Mouse (Mus musculus) liver, embryonic 12.5 days (tissue): ENCODE measurements around the gene Agtpbp1. TPM values are rescaled to one million over a fixed set of nuclear protein-coding genes. Genes with fewer than 3 reads are reported as not detected.

Experiments used
- ATAC-seq: fragments of 200-750 bp; cut with Nextera tagmentation; 2 replicates; pipeline ENCODE4 v1.8.0; 2017; ENCODE audit warnings: moderate number of reproducible peaks, mild to moderate bottlenecking, moderate library complexity
- H3K27ac ChIP-seq: fragments of 300-500 bp; sonication (generic); 2 replicates; pipeline ENCODE4 v1.5.1; 2016; ENCODE audit warnings: mild to moderate bottlenecking
- H3K27me3 ChIP-seq: fragments of 300-500 bp; sonication (generic); replicated peaks from 2 replicates; pipeline ENCODE4 v1.6.1; 2016; ENCODE audit warnings: mild to moderate bottlenecking, moderate library complexity
- H3K36me3 ChIP-seq: fragments of 300-500 bp; sonication (generic); 2 replicates; pipeline ENCODE4 v1.6.1; 2016; ENCODE audit warnings: mild to moderate bottlenecking, moderate library complexity
- H3K4me1 ChIP-seq: fragments of 300-500 bp; sonication (generic); 2 replicates; pipeline ENCODE4 v1.6.1; 2016
- H3K4me2 ChIP-seq: fragments of 300-500 bp; sonication (generic); 2 replicates; pipeline ENCODE4 v1.6.1; 2016; ENCODE audit warnings: mild to moderate bottlenecking, moderate library complexity
- H3K4me3 ChIP-seq: fragments of 300-500 bp; sonication (generic); 2 replicates; pipeline ENCODE4 v1.5.1; 2016; ENCODE audit warnings: mild to moderate bottlenecking, moderate library complexity
- H3K9ac ChIP-seq: fragments of 300-500 bp; sonication (generic); 2 replicates; pipeline ENCODE4 v1.6.1; 2016; ENCODE audit warnings: mild to moderate bottlenecking, moderate library complexity
- H3K9me3 ChIP-seq: fragments of 300-500 bp; sonication (generic); replicated peaks from 2 replicates; pipeline ENCODE4 v1.6.1; 2016; ENCODE audit warnings: mild to moderate bottlenecking, moderate library complexity
- WGBS: fragments of 180-500 bp; shearing (Covaris S2); methylation state at CpG from one replicate; pipeline ENCODE4 v1.1.7; 2016; ENCODE audit not compliant: insufficient replicate concordance; 5-methylcytosine and 5-hydroxymethylcytosine counted together
- polyA plus RNA-seq: library from polyadenylated mRNA; unstranded; fragments of >200 nt; fragmentation: Nextera tagmentation; extraction: Ambion mirVana; gene quantifications from 2 replicates; pipeline ENCODE4 v1.2.1, GENCODE M21; 2016

The Agtpbp1 gene
- polyA plus RNA-seq = 12.1 and 13.2 TPM in 2 replicates

GRCm38 (mm10) chr13:59584947-59585647 is at the start of gene Agtpbp1, which contains the start of gene Naa35:
TSS of gene Agtpbp1 (minus strand) at chr13:59585227.
TSS of gene Naa35 (plus strand) at chr13:59585259.
- H3K4me3 ChIP-seq = peak within 1 kb of the TSS; percentile 90
- ATAC-seq = peak; percentile 96
- H3K4me2 ChIP-seq = peak within 1 kb of the TSS; percentile 96
- H3K27me3 ChIP-seq = no peaks in the 10 kb centered on the region
- H3K9ac ChIP-seq = peak within 1 kb of the TSS; percentile 89
- no peaks in the 10 kb centered on the region for H3K9me3 ChIP-seq
- peaks cover 22% of the 10 kb centered on the region for H3K36me3 ChIP-seq
- peak within 1 kb of the TSS; percentile 78 for H3K27ac ChIP-seq
- H3K4me1 ChIP-seq = peaks cover 39% of the 10 kb centered on the region
- under 1% methylated on average over 80 of the region's 83 CpGs for WGBS

- Histone ChIP-seq H3K27ac (no peak overlapping the region), H3K9me3 (no peaks in the 10 kb centered on the region), H3K9ac (no peak overlapping the region), H3K36me3 (peaks cover 99% of the 10 kb centered on the region), H3K4me3 (no peak overlapping the region), H3K27me3 (no peaks in the 10 kb centered on the region), H3K4me2 (no peak overlapping the region), H3K4me1 (peaks cover 11% of the 10 kb centered on the region)
- WGBS = 71% methylated on average over 5 of the region's 5 CpGs
- ATAC-seq = no peak
Measured at GRCm38 (mm10) chr13:59634637-59635036, 49.6 kb upstream of the Agtpbp1 start.

- peaks cover 90% of the 10 kb centered on the region for H3K36me3 ChIP-seq
- no peak overlapping the region for H3K4me3 ChIP-seq
- no peak overlapping the region for H3K9ac ChIP-seq
- no peaks in the 10 kb centered on the region for H3K27me3 ChIP-seq
- H3K4me1 ChIP-seq = no peaks in the 10 kb centered on the region
- no peak for ATAC-seq
- H3K27ac ChIP-seq = no peak overlapping the region
- 84% methylated on average over 7 of the region's 7 CpGs for WGBS
- H3K4me2 ChIP-seq = no peak overlapping the region
- no peaks in the 10 kb centered on the region for H3K9me3 ChIP-seq
Measured at GRCm38 (mm10) chr13:59626739-59627138, 41.7 kb upstream of the Agtpbp1 start.

GRCm38 (mm10) chr13:59624903-59625302 is 39.9 kb upstream of the Agtpbp1 start:
- Histone ChIP-seq H3K4me1 (peaks cover 6% of the 10 kb centered on the region), H3K4me3 (no peak overlapping the region), H3K27me3 (no peaks in the 10 kb centered on the region), H3K4me2 (no peak overlapping the region), H3K36me3 (peaks cover 90% of the 10 kb centered on the region), H3K9ac (no peak overlapping the region), H3K27ac (no peak overlapping the region), H3K9me3 (no peaks in the 10 kb centered on the region)
- WGBS = 65% methylated on average over 5 of the region's 5 CpGs
- ATAC-seq = no peak

GRCm38 (mm10) chr13:59624389-59624788 is 39.4 kb upstream of the Agtpbp1 start:
- H3K4me1 ChIP-seq = peaks cover 6% of the 10 kb centered on the region
- H3K9me3 ChIP-seq = no peaks in the 10 kb centered on the region
- H3K4me3 ChIP-seq = no peak overlapping the region
- no peak for ATAC-seq
- no peak overlapping the region for H3K27ac ChIP-seq
- no peak overlapping the region for H3K4me2 ChIP-seq
- H3K27me3 ChIP-seq = no peaks in the 10 kb centered on the region
- H3K36me3 ChIP-seq = peaks cover 86% of the 10 kb centered on the region
- WGBS = 67% methylated on average over 3 of the region's 3 CpGs
- H3K9ac ChIP-seq = no peak overlapping the region

- H3K36me3 ChIP-seq = peaks cover 86% of the 10 kb centered on the region
- H3K9me3 ChIP-seq = no peaks in the 10 kb centered on the region
- peaks cover 6% of the 10 kb centered on the region for H3K4me1 ChIP-seq
- no peaks in the 10 kb centered on the region for H3K27me3 ChIP-seq
- no peak for ATAC-seq
- H3K4me3 ChIP-seq = no peak overlapping the region
- H3K27ac ChIP-seq = no peak overlapping the region
- 72% methylated on average over 7 of the region's 7 CpGs for whole genome bisulfite sequencing
- no peak overlapping the region for H3K4me2 ChIP-seq
- H3K9ac ChIP-seq = no peak overlapping the region
Measured at GRCm38 (mm10) chr13:59621643-59622489, 36.8 kb upstream of the Agtpbp1 start.

GRCm38 (mm10) chr13:59618463-59618862 is 33.4 kb upstream of the Agtpbp1 start:
- 70% methylated on average over 6 of the region's 6 CpGs for WGBS
- H3K4me3 ChIP-seq = no peak overlapping the region
- peak; percentile 40; the same call in 1 of the 2 replicates for ATAC-seq

GRCm38 (mm10) chr13:59615554-59615953 is 30.5 kb upstream of the Agtpbp1 start:
- ATAC-seq = no peak
- H3K9me3 ChIP-seq = no peaks in the 10 kb centered on the region
- H3K27ac ChIP-seq = no peak overlapping the region
- H3K9ac ChIP-seq = no peak overlapping the region
- peaks cover 12% of the 10 kb centered on the region for H3K4me1 ChIP-seq
- H3K4me3 ChIP-seq = no peak overlapping the region
- H3K27me3 ChIP-seq = no peaks in the 10 kb centered on the region
- H3K36me3 ChIP-seq = peaks cover 63% of the 10 kb centered on the region
- WGBS = 72% methylated on average over 4 of the region's 4 CpGs
- no peak overlapping the region for H3K4me2 ChIP-seq

More at GRCm38 (mm10) chr13:59618463-59618862, 33.4 kb upstream of the Agtpbp1 start:
- no peaks in the 10 kb centered on the region for H3K27me3 ChIP-seq
- H3K9ac ChIP-seq = no peak overlapping the region
- H3K4me2 ChIP-seq = no peak overlapping the region
- H3K4me1 ChIP-seq = peaks cover 9% of the 10 kb centered on the region
- H3K36me3 ChIP-seq = peaks cover 70% of the 10 kb centered on the region
- no peaks in the 10 kb centered on the region for H3K9me3 ChIP-seq
- no peak overlapping the region for H3K27ac ChIP-seq

- 86% methylated on average over 4 of the region's 4 CpGs for WGBS
- Histone ChIP-seq H3K4me1 (peaks cover 8% of the 10 kb centered on the region), H3K9me3 (no peaks in the 10 kb centered on the region), H3K27me3 (no peaks in the 10 kb centered on the region), H3K36me3 (peaks cover 63% of the 10 kb centered on the region), H3K4me3 (no peak overlapping the region), H3K9ac (no peak overlapping the region), H3K4me2 (no peak overlapping the region), H3K27ac (no peak overlapping the region)
- ATAC-seq = no peak
Measured at GRCm38 (mm10) chr13:59615152-59615551, 30.1 kb upstream of the Agtpbp1 start.

GRCm38 (mm10) chr13:59613868-59614267 is 28.8 kb upstream of the Agtpbp1 start:
- peaks cover 67% of the 10 kb centered on the region for H3K36me3 ChIP-seq
- no peak overlapping the region for H3K27ac ChIP-seq
- no peak overlapping the region for H3K4me3 ChIP-seq
- no peak overlapping the region for H3K4me2 ChIP-seq
- ATAC-seq = no peak
- no peaks in the 10 kb centered on the region for H3K9me3 ChIP-seq
- WGBS = 55% methylated on average over 4 of the region's 4 CpGs
- no peak overlapping the region for H3K9ac ChIP-seq
- no peaks in the 10 kb centered on the region for H3K27me3 ChIP-seq
- peaks cover 6% of the 10 kb centered on the region; the same call in 1 of the 2 replicates for H3K4me1 ChIP-seq

GRCm38 (mm10) chr13:59610437-59610836 is 25.4 kb upstream of the Agtpbp1 start:
- Histone ChIP-seq H3K27ac (no peak overlapping the region), H3K4me1 (peaks cover 6% of the 10 kb centered on the region; the same call in 1 of the 2 replicates)

GRCm38 (mm10) chr13:59609885-59610284 is 24.9 kb upstream of the Agtpbp1 start:
- Histone ChIP-seq H3K9ac (no peak overlapping the region), H3K4me1 (peaks cover 2% of the 10 kb centered on the region; the same call in 1 of the 2 replicates), H3K9me3 (no peaks in the 10 kb centered on the region), H3K36me3 (peaks cover 79% of the 10 kb centered on the region), H3K4me2 (no peak overlapping the region), H3K27me3 (no peaks in the 10 kb centered on the region), H3K27ac (no peak overlapping the region), H3K4me3 (no peak overlapping the region)
- 84% methylated on average over 4 of the region's 4 CpGs for WGBS
- no peak for ATAC-seq

More at GRCm38 (mm10) chr13:59610437-59610836, 25.4 kb upstream of the Agtpbp1 start:
- H3K27me3 ChIP-seq = no peaks in the 10 kb centered on the region
- H3K4me2 ChIP-seq = no peak overlapping the region
- 88% methylated on average over 2 of the region's 2 CpGs for WGBS
- H3K9me3 ChIP-seq = no peaks in the 10 kb centered on the region
- no peak overlapping the region for H3K4me3 ChIP-seq
- peaks cover 78% of the 10 kb centered on the region for H3K36me3 ChIP-seq
- no peak for ATAC-seq
- H3K9ac ChIP-seq = no peak overlapping the region
